Mouse (Mus musculus): ENCODE data around the gene Wdr70.

DNA sequence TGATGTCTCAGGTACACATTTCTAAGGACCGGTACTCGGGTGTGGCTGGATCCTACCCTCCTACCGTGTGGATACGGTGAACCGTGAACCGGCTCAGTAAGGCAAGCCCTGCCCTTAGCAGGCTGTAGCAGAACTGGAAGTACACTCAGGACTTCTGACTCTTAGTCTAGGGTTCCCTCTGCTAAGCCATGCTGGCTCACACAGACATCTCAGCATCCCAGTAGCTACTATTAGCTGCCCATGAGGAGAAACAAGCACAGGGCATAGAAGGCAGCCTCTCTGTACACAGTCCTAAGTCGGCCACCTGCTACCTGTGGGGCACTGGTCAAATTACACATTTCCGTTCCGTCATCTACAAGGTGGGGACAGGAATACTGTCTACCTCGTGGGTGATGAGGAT is 220.1 kb downstream of the Wdr70 start:
- TF ChIP-seq CTCF (IDR thresholded peaks at IDR 0.05; ENCODE audit: low read depth, low read length) (no peak), GATA1 (IDR thresholded peaks at IDR 0.05; ENCODE audit: borderline replicate concordance, low read length) (no peak)
